Mouse (Mus musculus): ENCODE results near the gene Asic2. TPM values are rescaled to one million over a fixed set of nuclear protein-coding genes. Genes with fewer than 3 reads are reported as not detected.

The Asic2 gene
- polyA plus RNA-seq, 1 experiment from 2014 or later, result 0.65 TPM

DNA sequence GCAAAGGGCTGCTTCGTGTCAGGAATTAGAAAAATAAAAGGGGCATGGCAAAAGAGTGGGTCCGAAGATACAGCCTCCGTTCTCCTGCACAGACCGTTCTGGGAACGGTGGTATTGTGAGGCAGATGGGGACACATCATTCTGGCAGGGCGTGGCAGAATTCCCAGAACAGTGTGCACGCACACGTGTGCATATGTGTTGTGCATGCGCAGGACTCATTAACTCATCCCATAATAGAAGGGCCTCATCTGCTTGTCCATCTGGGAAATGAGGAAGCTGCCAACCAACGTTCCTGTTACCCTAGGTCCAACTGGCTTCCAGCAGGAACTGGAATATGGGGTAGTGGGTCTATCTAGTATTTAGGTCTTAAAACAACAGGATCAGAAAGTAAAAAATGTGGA lies 455.8 kb downstream of the Asic2 start:
- DNase-seq (ENCODE audit: low spot score) (no peak), ATAC-seq (ENCODE audit: low read depth) (no peak)
- H3K27ac ChIP-seq (replicated peaks; ENCODE audit: low read depth, low read length), result no peak overlapping the region
- no peak overlapping the region for H3K9ac ChIP-seq (ENCODE audit: low read depth, low read length)
- no peaks in the 10 kb centered on the region for H3K36me3 ChIP-seq (ENCODE audit: control insufficient read depth, insufficient read depth, low read length)
- no peaks in the 10 kb centered on the region for H3K9me3 ChIP-seq (ENCODE audit: control insufficient read depth, low read length)
- H3K27me3 ChIP-seq (replicated peaks; ENCODE audit: control insufficient read depth, insufficient read depth, low read length), result no peaks in the 10 kb centered on the region
- 74% methylated on average over 10 of the region's 10 CpGs for WGBS
- H3K4me3 ChIP-seq (ENCODE audit: low read depth, low read length), result no peak overlapping the region
- H3K4me2 ChIP-seq (ENCODE audit: low read depth, low read length), result no peak overlapping the region
- H3K4me1 ChIP-seq (ENCODE audit: control insufficient read depth, insufficient read depth, low read length), result no peaks in the 10 kb centered on the region

DNA sequence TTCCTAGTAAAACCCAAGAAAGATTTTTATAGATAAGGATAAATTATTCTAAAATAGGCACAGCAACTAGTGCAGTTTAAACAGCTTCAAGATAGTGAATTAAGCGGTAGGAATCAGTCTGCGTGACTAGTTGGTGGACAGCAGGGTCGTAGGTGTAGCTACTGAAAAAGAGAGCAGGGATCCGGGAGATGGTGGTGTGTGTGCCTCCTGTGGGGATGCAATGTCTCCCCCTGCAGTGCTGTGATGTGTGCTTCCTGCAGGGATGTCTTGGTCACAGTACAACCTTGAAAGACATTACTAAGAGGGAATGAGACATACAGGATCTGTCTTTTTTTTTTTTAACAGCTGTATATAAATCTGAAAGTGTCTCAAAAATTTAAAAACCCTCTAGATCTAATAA lies 456.9 kb downstream of the Asic2 start:
- ATAC-seq (ENCODE audit: low read depth), result no peak
- H3K36me3 ChIP-seq (ENCODE audit: control insufficient read depth, insufficient read depth, low read length), result no peaks in the 10 kb centered on the region
- H3K9me3 ChIP-seq (ENCODE audit: control insufficient read depth, low read length), result no peaks in the 10 kb centered on the region

GRCm38 (mm10) chr11:81508385-81509233 lies 459.6 kb downstream of the Asic2 start:
- Histone ChIP-seq H3K36me3 (ENCODE audit: control insufficient read depth, insufficient read depth, low read length) (no peaks in the 10 kb centered on the region), H3K9ac (ENCODE audit: low read depth, low read length) (no peak overlapping the region), H3K27me3 (replicated peaks; ENCODE audit: control insufficient read depth, insufficient read depth, low read length) (no peaks in the 10 kb centered on the region), H3K27ac (replicated peaks; ENCODE audit: low read depth, low read length) (no peak overlapping the region), H3K4me2 (ENCODE audit: low read depth, low read length) (no peak overlapping the region), H3K4me1 (ENCODE audit: control insufficient read depth, insufficient read depth, low read length) (no peaks in the 10 kb centered on the region), H3K4me3 (ENCODE audit: low read depth, low read length) (no peak overlapping the region), H3K9me3 (ENCODE audit: control insufficient read depth, low read length) (no peaks in the 10 kb centered on the region)
- ATAC-seq (ENCODE audit: low read depth) (peak; percentile 79), DNase-seq (ENCODE audit: low spot score) (peak; percentile 91)
- WGBS, result 24% methylated on average over 8 of the region's 8 CpGs

More for the DNA sequence above, 456.9 kb downstream of the Asic2 start:
- H3K27ac ChIP-seq (replicated peaks; ENCODE audit: low read depth, low read length), result no peak overlapping the region
- no peak overlapping the region for H3K9ac ChIP-seq (ENCODE audit: low read depth, low read length)
- no peaks in the 10 kb centered on the region for H3K4me1 ChIP-seq (ENCODE audit: control insufficient read depth, insufficient read depth, low read length)
- H3K4me2 ChIP-seq (ENCODE audit: low read depth, low read length), result no peak overlapping the region
- H3K27me3 ChIP-seq (replicated peaks; ENCODE audit: control insufficient read depth, insufficient read depth, low read length), result no peaks in the 10 kb centered on the region
- WGBS, result 62% methylated on average over 4 of the region's 4 CpGs
- H3K4me3 ChIP-seq (ENCODE audit: low read depth, low read length), result no peak overlapping the region
- DNase-seq (ENCODE audit: low spot score), result no peak

DNA sequence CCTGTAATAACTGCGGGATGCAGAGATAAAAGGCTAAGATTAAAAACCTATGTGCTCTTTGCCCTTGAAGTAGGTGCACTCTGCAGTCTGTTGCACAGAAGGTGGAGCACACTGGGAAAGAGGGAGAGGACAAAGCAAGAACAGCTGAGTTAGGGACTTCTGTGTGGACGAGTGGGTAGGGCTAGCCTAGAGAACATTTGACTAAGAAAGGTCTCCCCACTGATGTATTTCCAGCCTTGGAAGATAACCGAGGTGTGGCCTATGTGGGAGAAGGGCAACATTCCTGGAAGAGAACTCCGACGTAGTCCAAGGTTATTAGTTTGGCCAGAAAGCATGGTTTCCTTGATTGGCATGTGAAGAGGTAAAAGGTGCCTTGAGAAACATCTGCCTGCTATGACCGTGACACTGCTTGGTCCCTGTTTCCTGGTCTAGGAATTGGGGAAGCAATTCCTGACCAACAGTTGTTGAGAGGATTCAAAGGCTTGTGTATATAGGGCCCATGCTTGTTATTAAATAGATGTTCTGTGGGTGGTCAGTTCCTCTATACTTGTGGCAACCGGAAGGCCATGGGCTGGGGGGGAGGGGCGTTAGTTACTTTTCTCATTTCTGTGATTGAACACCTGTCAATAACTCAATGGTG lies 463.3 kb downstream of the Asic2 start:
- H3K9me3 ChIP-seq (ENCODE audit: control insufficient read depth, low read length), result no peaks in the 10 kb centered on the region
- no peaks in the 10 kb centered on the region for H3K36me3 ChIP-seq (ENCODE audit: control insufficient read depth, insufficient read depth, low read length)
- no peak overlapping the region for H3K27ac ChIP-seq (replicated peaks; ENCODE audit: low read depth, low read length)
- 70% methylated on average over 8 of the region's 8 CpGs for WGBS
- 0 out of 2 replicates have a peak, but pooled peaks cover 5% of the 10 kb centered on the region for H3K4me1 ChIP-seq (ENCODE audit: control insufficient read depth, insufficient read depth, low read length)
- no peak for DNase-seq (ENCODE audit: low spot score)
- ATAC-seq (ENCODE audit: low read depth), result no peak
- H3K27me3 ChIP-seq (replicated peaks; ENCODE audit: control insufficient read depth, insufficient read depth, low read length), result no peaks in the 10 kb centered on the region
- no peak overlapping the region for H3K4me3 ChIP-seq (ENCODE audit: low read depth, low read length)
- H3K4me2 ChIP-seq (ENCODE audit: low read depth, low read length), result no peak overlapping the region
- no peak overlapping the region for H3K9ac ChIP-seq (ENCODE audit: low read depth, low read length)

GRCm38 (mm10) chr11:81501473-81502246 lies 466.6 kb downstream of the Asic2 start:
- peaks cover 19% of the 10 kb centered on the region; the same call in 1 of the 2 replicates for H3K4me1 ChIP-seq (ENCODE audit: control insufficient read depth, insufficient read depth, low read length)
- H3K27me3 ChIP-seq (replicated peaks; ENCODE audit: control insufficient read depth, insufficient read depth, low read length), result no peaks in the 10 kb centered on the region
- H3K4me2 ChIP-seq (ENCODE audit: low read depth, low read length), result no peak overlapping the region
- no peak for DNase-seq (ENCODE audit: low spot score)
- no peak overlapping the region for H3K9ac ChIP-seq (ENCODE audit: low read depth, low read length)
- WGBS, result 34% methylated on average over 14 of the region's 14 CpGs
- no peak overlapping the region for H3K4me3 ChIP-seq (ENCODE audit: low read depth, low read length)
- H3K9me3 ChIP-seq (ENCODE audit: control insufficient read depth, low read length), result no peaks in the 10 kb centered on the region
- H3K36me3 ChIP-seq (ENCODE audit: control insufficient read depth, insufficient read depth, low read length), result no peaks in the 10 kb centered on the region
- H3K27ac ChIP-seq (replicated peaks; ENCODE audit: low read depth, low read length), result no peak overlapping the region
- ATAC-seq (ENCODE audit: low read depth), result no peak

GRCm38 (mm10) chr11:81498990-81499389 lies 469.3 kb downstream of the Asic2 start:
- Histone ChIP-seq H3K4me1 (ENCODE audit: control insufficient read depth, insufficient read depth, low read length) (peaks cover 19% of the 10 kb centered on the region; the same call in 1 of the 2 replicates), H3K4me3 (ENCODE audit: low read depth, low read length) (no peak overlapping the region), H3K4me2 (ENCODE audit: low read depth, low read length) (no peak overlapping the region), H3K9me3 (ENCODE audit: control insufficient read depth, low read length) (no peaks in the 10 kb centered on the region), H3K9ac (ENCODE audit: low read depth, low read length) (no peak overlapping the region), H3K36me3 (ENCODE audit: control insufficient read depth, insufficient read depth, low read length) (no peaks in the 10 kb centered on the region), H3K27me3 (replicated peaks; ENCODE audit: control insufficient read depth, insufficient read depth, low read length) (no peaks in the 10 kb centered on the region), H3K27ac (replicated peaks; ENCODE audit: low read depth, low read length) (no peak overlapping the region)
- ATAC-seq (ENCODE audit: low read depth) (peak; percentile 74; the same call in 1 of the 2 replicates), DNase-seq (ENCODE audit: low spot score) (peak; percentile 36)
- 56% methylated on average over 1 of the region's 1 CpGs for WGBS

GRCm38 (mm10) chr11:81497652-81498391 lies 470.4 kb downstream of the Asic2 start:
- peaks cover 19% of the 10 kb centered on the region; the same call in 1 of the 2 replicates for H3K4me1 ChIP-seq (ENCODE audit: control insufficient read depth, insufficient read depth, low read length)
- H3K27me3 ChIP-seq (replicated peaks; ENCODE audit: control insufficient read depth, insufficient read depth, low read length), result no peaks in the 10 kb centered on the region
- no peak overlapping the region for H3K4me2 ChIP-seq (ENCODE audit: low read depth, low read length)
- peak; percentile 83 for DNase-seq (ENCODE audit: low spot score)
- ATAC-seq (ENCODE audit: low read depth), result peak; percentile 56
- no peaks in the 10 kb centered on the region for H3K9me3 ChIP-seq (ENCODE audit: control insufficient read depth, low read length)
- 48% methylated on average over 8 of the region's 9 CpGs for WGBS
- no peaks in the 10 kb centered on the region for H3K36me3 ChIP-seq (ENCODE audit: control insufficient read depth, insufficient read depth, low read length)
- no peak overlapping the region for H3K4me3 ChIP-seq (ENCODE audit: low read depth, low read length)
- H3K27ac ChIP-seq (replicated peaks; ENCODE audit: low read depth, low read length), result no peak overlapping the region
- H3K9ac ChIP-seq (ENCODE audit: low read depth, low read length), result no peak overlapping the region

- no peaks in the 10 kb centered on the region for H3K9me3 ChIP-seq (ENCODE audit: control insufficient read depth, low read length)
- 47% methylated on average over 1 of the region's 1 CpGs for WGBS
- H3K9ac ChIP-seq (ENCODE audit: low read depth, low read length), result no peak overlapping the region
- ATAC-seq (ENCODE audit: low read depth) (no peak), DNase-seq (ENCODE audit: low spot score) (no peak)
- H3K36me3 ChIP-seq (ENCODE audit: control insufficient read depth, insufficient read depth, low read length), result no peaks in the 10 kb centered on the region
- H3K4me3 ChIP-seq (ENCODE audit: low read depth, low read length), result no peak overlapping the region
- H3K4me1 ChIP-seq (ENCODE audit: control insufficient read depth, insufficient read depth, low read length), result peaks cover 15% of the 10 kb centered on the region; the same call in 1 of the 2 replicates
- H3K27me3 ChIP-seq (replicated peaks; ENCODE audit: control insufficient read depth, insufficient read depth, low read length), result no peaks in the 10 kb centered on the region
- H3K4me2 ChIP-seq (ENCODE audit: low read depth, low read length), result no peak overlapping the region
- H3K27ac ChIP-seq (replicated peaks; ENCODE audit: low read depth, low read length), result no peak overlapping the region
Measured at GRCm38 (mm10) chr11:81496446-81496845, 471.8 kb downstream of the Asic2 start.

Measured in embryonic facial prominence, embryonic 14.5 days (tissue).